Mouse (Mus musculus) right cerebral cortex, postnatal 36 days (tissue): ENCODE measurements around the gene Pdss2.
"Not testable (repeated sequence)": the region's sequence is repeated elsewhere in the genome, so short reads cannot be mapped to it uniquely, and the experiment has no call there.

Experiments
- DNase-seq, 2 experiments: peaks; one replicate each; pipeline ENCODE4 v3.0.0; 2022; ENCODE audit warnings: low spot score in 2 of 2, mixed read lengths in 1 of 2

The Pdss2 gene

DNA sequence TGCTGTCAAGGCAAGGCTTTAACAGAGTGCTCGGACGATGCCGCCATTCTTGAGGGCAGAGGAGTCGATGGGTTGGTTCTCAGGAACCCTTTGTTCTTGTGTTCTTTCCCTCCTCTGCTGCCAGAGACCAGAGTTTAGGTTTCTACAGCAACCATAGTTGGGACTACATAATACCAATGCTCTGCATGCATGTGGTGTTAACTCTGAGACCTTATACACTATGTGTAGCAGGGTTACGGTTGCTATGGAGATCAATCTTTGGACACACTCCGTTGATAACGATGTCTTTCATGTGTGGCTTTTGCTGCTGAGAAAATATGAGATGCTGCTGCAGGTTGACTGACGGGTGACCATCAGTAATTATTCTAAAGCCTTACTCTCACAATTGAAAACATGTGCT lies 20.9 kb downstream of the Pdss2 start:
- no peak for DNase-seq

- DNase-seq = no peak
These were observed 23.0 kb downstream of the Pdss2 start for GRCm38 (mm10) chr10:43244262-43244806.

DNA sequence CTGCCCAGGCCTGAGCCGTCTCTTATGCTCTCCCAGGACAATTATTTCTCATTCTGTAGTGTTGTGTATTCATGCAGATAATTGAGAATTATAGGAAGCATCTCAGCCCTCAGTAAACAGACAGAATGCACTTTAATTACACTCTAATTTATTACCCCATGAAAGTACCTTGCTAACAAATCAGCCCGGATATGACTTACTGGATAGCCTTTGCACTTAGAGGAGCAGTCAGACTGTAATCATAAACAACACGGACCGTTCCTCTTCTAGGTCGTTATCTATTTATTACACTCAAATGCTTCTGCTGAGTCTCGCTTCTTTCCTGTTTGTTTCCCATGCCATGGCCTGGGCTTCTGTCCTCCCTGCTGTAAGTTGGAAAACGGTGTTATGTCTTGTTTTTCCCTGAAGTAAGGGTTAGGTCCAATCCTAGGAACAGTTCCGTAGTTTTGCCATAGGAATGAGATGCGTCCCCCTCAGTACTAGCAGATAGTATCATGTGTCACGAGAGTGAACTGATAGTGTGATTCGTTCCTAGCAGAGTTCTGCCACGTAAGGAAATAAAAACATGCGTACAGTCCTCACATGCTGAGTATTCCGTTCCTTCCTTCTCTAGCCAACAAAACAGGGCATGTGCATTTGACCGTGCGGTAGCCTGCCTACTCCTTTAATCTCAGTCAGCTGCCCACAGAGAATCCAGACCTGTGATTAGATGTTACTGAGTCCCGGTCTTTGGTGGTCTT lies 24.3 kb downstream of the Pdss2 start:
- DNase-seq = no peak

DNA sequence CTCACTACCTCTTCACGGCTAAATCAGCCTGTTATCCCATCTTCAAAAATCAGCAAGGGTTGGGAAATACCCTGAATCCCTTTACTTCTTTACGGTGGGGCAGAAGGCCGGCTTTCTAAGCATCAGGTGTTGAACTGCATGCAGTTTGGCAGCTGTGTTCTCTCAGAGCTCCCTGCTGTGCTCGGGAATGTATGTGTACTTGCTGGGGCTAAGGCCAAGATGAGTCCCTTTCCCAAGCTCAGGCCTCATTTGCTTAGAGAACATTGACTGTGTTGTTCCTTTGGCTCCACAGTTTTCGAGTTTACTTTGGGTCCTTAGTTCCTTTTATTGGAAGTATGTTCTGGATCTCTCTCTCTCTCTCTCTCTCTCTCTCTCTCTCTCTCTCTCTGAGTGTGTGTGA lies 26.7 kb downstream of the Pdss2 start:
- no peak for DNase-seq

- no peak for DNase-seq
These were observed 31.0 kb downstream of the Pdss2 start for GRCm38 (mm10) chr10:43252324-43252723.

GRCm38 (mm10) chr10:43256965-43257364 lies 35.7 kb downstream of the Pdss2 start:
- not testable (repeated sequence) for DNase-seq

DNA sequence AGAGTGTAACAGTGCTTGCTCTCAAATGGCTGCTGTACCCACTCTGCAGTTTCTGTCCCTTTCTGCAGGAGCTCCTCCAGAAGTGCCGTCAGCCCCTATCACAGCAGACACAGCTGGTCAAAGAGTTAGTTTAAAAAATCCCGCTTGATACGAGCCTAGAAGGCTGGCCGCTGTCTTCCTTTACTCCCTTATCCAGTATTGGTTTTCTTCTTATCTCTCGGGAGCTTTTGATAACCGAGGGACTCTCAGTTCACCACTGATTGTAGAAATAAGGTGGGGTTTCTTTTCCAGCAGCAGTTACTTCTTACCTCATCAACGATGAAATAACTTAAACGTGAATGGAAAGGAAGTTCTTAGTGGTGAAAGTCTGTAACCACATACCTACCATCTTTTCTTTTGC lies 36.2 kb downstream of the Pdss2 start:
- not testable (repeated sequence) for DNase-seq

- no peak for DNase-seq
These were observed 50.0 kb downstream of the Pdss2 start for GRCm38 (mm10) chr10:43271318-43271717.

DNA sequence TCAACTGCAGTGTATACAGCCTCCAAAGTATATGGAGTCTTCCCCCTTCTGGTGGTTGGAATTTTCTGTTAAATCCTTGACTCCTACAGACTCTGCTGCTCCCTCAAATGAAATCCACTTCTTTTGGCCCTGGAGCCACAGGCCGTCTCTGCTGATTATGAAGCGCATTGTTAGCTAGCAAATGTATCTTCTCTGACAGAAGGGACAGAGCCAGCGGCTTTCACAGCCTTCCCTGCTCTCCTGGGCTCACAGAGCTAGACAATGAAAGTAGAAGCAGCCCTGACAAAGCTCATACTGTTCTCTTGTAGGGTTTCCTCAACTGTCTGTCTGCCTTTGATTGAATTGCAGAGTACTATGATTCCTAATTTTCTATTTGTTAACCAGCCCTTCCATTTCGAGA lies 51.1 kb downstream of the Pdss2 start:
- no peak for DNase-seq

- DNase-seq = no peak
These were observed 51.8 kb downstream of the Pdss2 start for GRCm38 (mm10) chr10:43273057-43273456.

DNA sequence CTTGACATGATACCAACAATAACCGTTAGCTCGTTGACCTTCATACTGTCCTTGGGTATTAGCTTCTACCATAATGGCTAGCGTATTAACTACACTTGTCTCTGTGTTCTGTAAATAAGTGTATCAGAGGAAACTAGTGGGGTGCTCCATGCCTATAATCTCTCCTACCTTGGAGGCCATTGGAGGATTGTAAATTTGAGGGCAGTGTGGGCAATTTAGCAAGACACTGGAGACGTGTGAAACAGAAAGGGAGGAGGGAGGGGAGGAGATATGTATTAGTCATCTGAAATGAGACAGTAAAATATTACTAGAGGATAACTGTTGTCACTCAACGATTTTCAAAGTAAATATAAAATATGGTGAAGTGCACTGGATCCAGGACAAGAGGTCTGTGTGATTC lies 54.2 kb downstream of the Pdss2 start:
- no peak for DNase-seq

- no peak for DNase-seq
These were observed 54.9 kb downstream of the Pdss2 start for GRCm38 (mm10) chr10:43276116-43276659.

DNA sequence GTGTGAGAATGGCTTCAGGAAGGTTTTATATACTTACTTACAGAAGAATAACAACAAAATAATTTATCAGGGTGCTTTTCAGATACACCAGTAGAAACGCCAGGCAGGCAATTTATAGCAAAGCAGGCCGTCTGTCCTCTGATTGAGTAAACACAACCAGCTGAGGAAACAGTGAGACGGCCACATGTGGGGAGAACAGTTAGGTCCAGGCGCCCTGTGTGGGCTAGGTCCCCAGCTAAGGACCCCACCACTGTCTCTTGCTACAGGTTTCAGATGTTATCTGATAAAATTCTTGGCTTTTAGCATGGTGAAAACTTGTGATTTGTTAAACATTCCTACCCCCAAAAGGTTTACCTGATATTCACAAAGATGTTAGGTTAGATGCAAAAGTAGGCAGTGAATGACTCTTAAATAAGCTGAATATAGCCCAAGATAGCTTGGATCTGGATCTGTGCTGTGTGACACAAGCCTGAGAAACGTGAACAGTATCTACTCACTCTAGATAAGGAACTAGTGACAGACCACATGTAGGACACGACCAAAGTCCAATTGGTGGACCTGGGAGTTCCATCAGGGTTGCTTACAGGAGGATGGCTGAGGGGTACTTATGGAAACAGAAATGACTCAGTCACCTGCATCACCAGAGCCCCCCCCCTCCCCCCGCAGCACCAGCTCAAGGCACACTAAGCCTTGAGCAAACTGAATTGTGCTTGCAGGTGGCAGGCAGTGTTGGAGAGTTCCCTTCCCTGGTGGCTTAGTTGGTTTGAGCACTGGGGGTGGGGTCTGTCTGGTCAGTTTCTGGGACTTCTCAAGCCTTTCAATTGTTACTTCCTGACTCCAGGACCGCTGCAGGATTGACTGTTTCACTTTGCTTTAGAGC lies 56.2 kb downstream of the Pdss2 start:
- DNase-seq = no peak

DNA sequence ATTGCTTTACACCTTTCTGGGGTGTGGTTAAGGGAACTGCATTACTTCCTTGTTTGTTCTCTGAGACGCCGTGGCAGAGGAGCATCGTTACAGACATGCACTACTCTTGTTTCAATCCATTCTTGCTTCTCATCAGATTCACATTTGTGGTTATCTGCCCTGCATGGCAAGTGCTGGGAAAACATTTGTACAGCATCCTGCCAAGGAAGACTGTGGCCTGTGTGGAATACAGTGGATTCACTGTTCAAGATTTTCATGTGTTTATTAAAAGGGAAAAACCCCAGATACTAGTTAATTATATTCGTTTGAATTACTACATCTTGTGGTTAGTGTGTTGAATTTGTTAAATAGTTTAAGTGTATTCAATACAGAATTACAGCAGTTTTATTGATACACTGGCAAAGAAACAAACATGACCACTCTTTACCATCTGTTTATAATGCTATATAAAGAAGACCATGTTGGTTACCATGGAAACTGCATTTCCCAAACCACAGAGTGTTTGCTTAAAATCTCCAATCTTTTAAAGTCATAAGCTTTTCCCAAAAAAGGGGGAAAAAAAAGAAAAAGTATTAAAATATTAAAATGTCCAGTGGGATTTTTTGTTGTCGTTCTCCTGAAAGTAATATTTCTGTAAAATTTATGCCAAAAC lies 58.5 kb downstream of the Pdss2 start:
- DNase-seq = no peak

DNA sequence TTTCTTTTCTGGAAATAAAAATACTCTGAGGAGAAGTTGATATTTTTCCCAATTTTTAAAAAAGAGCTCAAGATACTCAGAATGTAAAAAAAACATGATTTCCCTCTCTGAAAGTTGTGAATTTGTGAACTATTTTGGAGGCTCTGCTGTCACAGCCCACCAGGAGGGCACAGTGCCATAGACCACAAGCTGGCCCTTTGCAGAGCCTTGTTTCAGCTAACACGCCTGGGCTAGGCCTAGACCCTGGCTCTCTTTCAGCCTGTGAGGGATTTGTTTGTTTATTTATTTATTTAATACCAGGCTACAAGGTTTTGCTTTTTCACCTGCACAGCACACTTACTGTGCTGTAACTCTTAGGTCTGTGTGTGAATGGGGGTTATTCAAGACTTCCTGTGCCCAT lies 64.3 kb downstream of the Pdss2 start:
- DNase-seq = no peak

DNA sequence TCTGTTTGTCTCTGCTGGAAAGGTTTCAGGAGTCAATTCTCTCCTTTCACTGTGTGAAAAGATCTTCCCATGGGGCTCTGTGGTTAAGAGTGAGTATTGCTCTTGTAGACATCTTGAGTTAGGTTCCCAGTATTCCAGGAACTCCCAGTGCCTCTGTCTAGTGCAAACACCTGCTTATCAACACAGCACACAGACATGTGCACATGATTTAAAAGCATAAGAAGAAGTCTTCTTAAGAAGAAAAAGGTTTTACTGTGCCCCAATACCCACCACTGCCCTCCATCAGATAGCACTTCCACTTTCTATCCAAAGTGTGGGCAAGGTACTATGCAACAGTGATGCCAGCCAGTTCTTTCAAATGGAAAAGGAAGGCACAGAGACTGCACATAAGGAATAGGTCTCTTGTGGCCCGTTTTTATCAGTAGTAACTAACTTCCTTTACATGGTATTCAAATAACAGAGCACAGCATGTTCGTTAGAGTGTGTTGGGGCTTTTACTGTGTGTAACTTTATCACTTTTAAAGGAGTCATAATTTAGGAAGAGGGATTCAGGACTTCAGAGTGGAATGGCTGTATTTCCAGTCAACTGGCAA lies 69.4 kb downstream of the Pdss2 start:
- DNase-seq = no peak

DNA sequence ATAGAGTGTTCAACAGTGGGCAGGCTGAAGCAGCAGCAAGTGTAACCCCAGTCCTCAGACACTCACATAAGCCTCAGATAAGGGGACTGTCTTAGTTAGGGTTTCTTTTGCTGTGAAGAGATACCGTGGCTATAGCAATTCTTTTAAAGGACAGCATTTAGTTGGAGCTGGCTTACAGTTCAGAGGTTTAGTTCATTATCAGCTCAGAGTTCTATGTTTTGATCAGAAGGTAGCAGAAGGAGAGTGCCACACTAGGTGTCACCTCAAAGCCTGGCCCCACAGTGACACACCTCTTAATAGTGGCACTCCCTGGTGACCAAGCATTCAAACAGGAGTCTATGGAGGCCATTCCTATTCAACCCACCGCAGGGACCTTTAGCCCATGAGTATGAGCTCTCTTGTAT lies 70.0 kb downstream of the Pdss2 start:
- no peak for DNase-seq

GRCm38 (mm10) chr10:43292454-43292853 lies 71.2 kb downstream of the Pdss2 start:
- no peak for DNase-seq

GRCm38 (mm10) chr10:43294331-43294730 lies 73.0 kb downstream of the Pdss2 start:
- no peak for DNase-seq

- no peak for DNase-seq
These were observed 87.0 kb downstream of the Pdss2 start for GRCm38 (mm10) chr10:43308105-43308810.
